Comparison of ENCODE assay signal across 15 mouse cellular contexts in the genomic region with DNA sequence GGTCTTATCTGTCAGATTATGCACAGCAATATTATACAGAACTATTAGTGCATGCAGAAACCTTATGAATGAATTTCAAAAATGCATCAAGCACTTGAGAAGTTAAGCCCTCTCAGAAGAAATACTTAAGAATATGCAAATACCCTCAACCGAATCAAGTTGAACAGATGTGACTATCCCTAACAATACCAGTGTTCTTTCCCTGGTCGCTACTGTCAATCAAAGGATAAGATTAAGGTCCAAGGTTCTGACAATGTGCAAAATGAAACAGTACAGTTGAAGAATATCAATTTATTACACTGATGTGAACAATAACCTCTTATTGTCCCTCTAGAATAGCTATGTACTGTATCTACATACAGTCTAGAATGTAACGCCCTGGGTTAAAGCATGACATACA.
"Had no signal": no experiment of that assay in that cellular context is flagged by ENCODE, and none has a peak within 500 bp of the region (broad histone marks: within the 10 kb centered on the region; RNA-seq: fewer than 3 reads in every experiment).

No protein-coding gene starts in this region.

- H3K9ac ChIP-seq: neural tube, embryonic 15.5 days; stomach, embryonic 15.5 days had no signal

- DNase-seq: retina, postnatal 1 day; right cerebral cortex, adult 18-20 months; right cerebral cortex, postnatal 14 days; right cerebral cortex, postnatal 25 days; right cerebral cortex, postnatal 4 days; spleen, adult 18-20 months; thymus, adult 18-20 months; thymus, adult 2 months; thymus, postnatal 14 days; thymus, postnatal 25 days; thymus, postnatal 36 days; thymus, postnatal 4 days had no signal

- H3K4me3 ChIP-seq: neural tube, embryonic 15.5 days; stomach, embryonic 15.5 days had no signal

- H3K9me3 ChIP-seq: neural tube, embryonic 15.5 days; stomach, embryonic 15.5 days had no signal

- H3K27ac ChIP-seq: neural tube, embryonic 15.5 days; stomach, embryonic 15.5 days; stomach, postnatal 0 days had no signal

- H3K4me2 ChIP-seq: neural tube, embryonic 15.5 days; stomach, embryonic 15.5 days had no signal

- H3K4me1 ChIP-seq: neural tube, embryonic 15.5 days; stomach, embryonic 15.5 days had no signal

- H3K27me3 ChIP-seq: neural tube, embryonic 15.5 days; stomach, embryonic 15.5 days had no signal
